Mouse (Mus musculus) midbrain, embryonic 16.5 days (tissue): ENCODE measurements at regions not wholly inside any gene's neighbourhood (a gene's known extent, or its start where the extent isn't known, plus 50 kb on each side); places are given as distances from the start of the nearest gene placed in this dataset.

Experiments used
- ATAC-seq: fragments of 200-750 bp; cut with Nextera tagmentation; 2 replicates; pipeline ENCODE4 v1.8.0; 2017; ENCODE audit warnings: moderate TSS enrichment
- H3K27ac ChIP-seq: fragments of 300-500 bp; sonication (generic); 2 replicates; pipeline ENCODE4 v1.5.1; 2014; ENCODE audit warnings: mild to moderate bottlenecking, low read length, mixed read lengths
- H3K27me3 ChIP-seq: fragments of 300-500 bp; sonication (generic); 2 replicates; pipeline ENCODE4 v1.6.1; 2014; ENCODE audit warnings: low read depth, low read length, mixed read lengths; ENCODE audit not compliant: control insufficient read depth, insufficient read depth
- H3K36me3 ChIP-seq: fragments of 300-500 bp; sonication (generic); 2 replicates; pipeline ENCODE4 v1.6.1; 2014; ENCODE audit warnings: mild to moderate bottlenecking, low read length, moderate library complexity, mixed read lengths; ENCODE audit not compliant: control insufficient read depth, insufficient read depth
- H3K4me1 ChIP-seq: fragments of 300-500 bp; sonication (generic); 2 replicates; pipeline ENCODE4 v1.6.1; 2014; ENCODE audit warnings: mild to moderate bottlenecking, low read length, mixed read lengths; ENCODE audit not compliant: control insufficient read depth, insufficient read depth
- H3K4me2 ChIP-seq: fragments of 300-500 bp; sonication (generic); 2 replicates; pipeline ENCODE4 v1.6.1; 2014; ENCODE audit warnings: mild to moderate bottlenecking, low read length, mixed read lengths
- H3K4me3 ChIP-seq: fragments of 300-500 bp; sonication (generic); 2 replicates; pipeline ENCODE4 v1.5.1; 2014; ENCODE audit warnings: low read depth, mild to moderate bottlenecking, low read length, moderate library complexity, mixed read lengths
- H3K9ac ChIP-seq: fragments of 300-500 bp; sonication (generic); 2 replicates; pipeline ENCODE4 v1.6.1; 2014; ENCODE audit warnings: low read depth, low read length, mixed read lengths
- H3K9me3 ChIP-seq: fragments of 300-500 bp; sonication (generic); replicated peaks from 2 replicates; pipeline ENCODE4 v1.6.1; 2014; ENCODE audit warnings: mild to moderate bottlenecking, low read length, mixed read lengths; ENCODE audit not compliant: control insufficient read depth, poor library complexity, severe bottlenecking
- WGBS: fragments of 180-500 bp; shearing (Covaris S2); extraction: QIAGEN DNeasy Blood & Tissue Kit; methylation state at CpG from one replicate; pipeline ENCODE4 v1.1.7; 2014; 5-methylcytosine and 5-hydroxymethylcytosine counted together

GRCm38 (mm10) chr2:61246691-61247258 lies 283.8 kb upstream of the Rbms1 start:
- ATAC-seq: no peak
- Histone ChIP-seq H3K4me3 (no peak overlapping the region), H3K4me2 (no peak overlapping the region), H3K9me3 (no peaks in the 10 kb centered on the region), H3K4me1 (no peaks in the 10 kb centered on the region), H3K27me3 (no peaks in the 10 kb centered on the region), H3K27ac (no peak overlapping the region), H3K36me3 (no peaks in the 10 kb centered on the region), H3K9ac (no peak overlapping the region)
- 9% methylated on average over 3 of the region's 3 CpGs for WGBS

- Histone ChIP-seq H3K27ac (no peak overlapping the region), H3K4me1 (no peaks in the 10 kb centered on the region), H3K4me3 (no peak overlapping the region), H3K36me3 (no peaks in the 10 kb centered on the region), H3K9ac (no peak overlapping the region), H3K4me2 (no peak overlapping the region), H3K9me3 (no peaks in the 10 kb centered on the region), H3K27me3 (no peaks in the 10 kb centered on the region)
- 88% methylated on average over 7 of the region's 7 CpGs for WGBS
- ATAC-seq: no peak
Observed at GRCm38 (mm10) chr2:61245526-61245925, 282.5 kb upstream of the Rbms1 start.

- Histone ChIP-seq H3K9me3 (no peaks in the 10 kb centered on the region; the same call in 1 of the 2 replicates), H3K4me2 (no peak overlapping the region), H3K36me3 (no peaks in the 10 kb centered on the region), H3K27ac (no peak overlapping the region), H3K9ac (no peak overlapping the region), H3K27me3 (no peaks in the 10 kb centered on the region), H3K4me1 (no peaks in the 10 kb centered on the region), H3K4me3 (no peak overlapping the region)
- ATAC-seq: no peak
- WGBS: 86% methylated on average over 3 of the region's 3 CpGs
Observed at GRCm38 (mm10) chr2:61221676-61222075, 258.7 kb upstream of the Rbms1 start.

- no peaks in the 10 kb centered on the region; the same call in 1 of the 2 replicates for H3K9me3 ChIP-seq
- H3K4me2 ChIP-seq: no peak overlapping the region
- no peaks in the 10 kb centered on the region for H3K36me3 ChIP-seq
- 90% methylated on average over 2 of the region's 2 CpGs for WGBS
- no peak overlapping the region for H3K4me3 ChIP-seq
- H3K27ac ChIP-seq: no peak overlapping the region
- no peaks in the 10 kb centered on the region for H3K27me3 ChIP-seq
- ATAC-seq: no peak
- H3K4me1 ChIP-seq: no peaks in the 10 kb centered on the region
- H3K9ac ChIP-seq: no peak overlapping the region
Observed at GRCm38 (mm10) chr2:61221157-61221556, 258.2 kb upstream of the Rbms1 start.

- Histone ChIP-seq H3K27me3 (no peaks in the 10 kb centered on the region), H3K27ac (no peak overlapping the region), H3K4me1 (no peaks in the 10 kb centered on the region), H3K4me3 (no peak overlapping the region), H3K9ac (no peak overlapping the region), H3K4me2 (no peak overlapping the region), H3K36me3 (no peaks in the 10 kb centered on the region), H3K9me3 (no peaks in the 10 kb centered on the region)
- WGBS: 97% methylated on average over 1 of the region's 1 CpGs
- no peak for ATAC-seq
Observed at GRCm38 (mm10) chr2:61213951-61214350, 251.0 kb upstream of the Rbms1 start.

GRCm38 (mm10) chr2:61201387-61201786 lies 238.4 kb upstream of the Rbms1 start:
- H3K27ac ChIP-seq: no peak overlapping the region
- H3K4me1 ChIP-seq: no peaks in the 10 kb centered on the region
- no peaks in the 10 kb centered on the region for H3K27me3 ChIP-seq
- no peak overlapping the region for H3K9ac ChIP-seq
- no peak overlapping the region for H3K4me3 ChIP-seq
- H3K4me2 ChIP-seq: no peak overlapping the region
- no peak for ATAC-seq
- H3K9me3 ChIP-seq: no peaks in the 10 kb centered on the region
- H3K36me3 ChIP-seq: no peaks in the 10 kb centered on the region

- Histone ChIP-seq H3K27me3 (no peaks in the 10 kb centered on the region), H3K36me3 (no peaks in the 10 kb centered on the region), H3K4me2 (no peak overlapping the region), H3K4me3 (no peak overlapping the region), H3K9me3 (no peaks in the 10 kb centered on the region), H3K4me1 (no peaks in the 10 kb centered on the region), H3K9ac (no peak overlapping the region), H3K27ac (no peak overlapping the region)
- no peak for ATAC-seq
- WGBS: 55% methylated on average over 2 of the region's 2 CpGs
Observed at GRCm38 (mm10) chr2:61193976-61194375, 231.0 kb upstream of the Rbms1 start.

GRCm38 (mm10) chr2:61182424-61182979 lies 219.5 kb upstream of the Rbms1 start:
- H3K4me3 ChIP-seq: no peak overlapping the region
- H3K36me3 ChIP-seq: no peaks in the 10 kb centered on the region
- no peak overlapping the region for H3K9ac ChIP-seq
- no peaks in the 10 kb centered on the region for H3K4me1 ChIP-seq
- WGBS: 55% methylated on average over 8 of the region's 8 CpGs
- H3K9me3 ChIP-seq: no peaks in the 10 kb centered on the region
- H3K4me2 ChIP-seq: no peak overlapping the region
- H3K27me3 ChIP-seq: no peaks in the 10 kb centered on the region
- H3K27ac ChIP-seq: no peak overlapping the region
- no peak for ATAC-seq

GRCm38 (mm10) chr2:61177801-61178200 lies 214.8 kb upstream of the Rbms1 start:
- no peak overlapping the region for H3K4me2 ChIP-seq
- H3K9ac ChIP-seq: no peak overlapping the region
- no peak overlapping the region for H3K27ac ChIP-seq
- no peaks in the 10 kb centered on the region for H3K9me3 ChIP-seq
- no peaks in the 10 kb centered on the region for H3K27me3 ChIP-seq
- ATAC-seq: no peak
- H3K4me3 ChIP-seq: no peak overlapping the region
- 87% methylated on average over 2 of the region's 2 CpGs for WGBS
- no peaks in the 10 kb centered on the region for H3K4me1 ChIP-seq
- H3K36me3 ChIP-seq: no peaks in the 10 kb centered on the region
